Mouse (Mus musculus) CH12.LX (cell line): ENCODE data around the gene Slc2a4. TPM values are rescaled to one million over a fixed set of nuclear protein-coding genes. Genes with fewer than 3 reads are reported as not detected.

ENCODE experiments used
- DNase-seq: peaks from one replicate; pipeline ENCODE4 v3.0.0-alpha.2; 2013; ENCODE audit errors: extremely low read depth
- H3K27ac ChIP-seq: 2 replicates; pipeline ENCODE4 v1.5.1; 2012; ENCODE audit warnings: low read depth, mild to moderate bottlenecking, control low read depth, moderate library complexity; ENCODE audit not compliant: insufficient read depth
- H3K27me3 ChIP-seq: replicated peaks from 2 replicates; pipeline ENCODE3; 2012; ENCODE audit warnings: inconsistent platforms
- H3K36me3 ChIP-seq, 2 experiments: replicated peaks in 1 of 2; 2 replicates each; pipeline versions ENCODE3 to v1.6.1; 2012; ENCODE audit warnings: inconsistent platforms in 1 of 2, low read length in 1 of 2, mild to moderate bottlenecking in 1 of 2, mixed read lengths in 1 of 2, moderate library complexity in 1 of 2; ENCODE audit not compliant: control insufficient read depth in 1 of 2, insufficient read depth in 1 of 2
- H3K4me1 ChIP-seq, 2 experiments: 2 replicates each; pipeline ENCODE4 v1.6.1; 2012; ENCODE audit warnings: inconsistent platforms in 1 of 2, moderate library complexity in 1 of 2; ENCODE audit not compliant: insufficient read depth in 2 of 2, control insufficient read depth in 1 of 2
- H3K4me2 ChIP-seq: 2 replicates; pipeline ENCODE4 v1.6.1; 2012; ENCODE audit warnings: low read depth, mild to moderate bottlenecking, control low read depth; ENCODE audit not compliant: poor library complexity, insufficient read depth, severe bottlenecking
- H3K4me3 ChIP-seq, 3 experiments: fragments of 150-350 bp in 1 of 3; sonication (generic) in 1 of 3; replicated peaks in 1 of 3; 2 replicates each; pipeline versions ENCODE3 to v1.5.1; 2011 to 2012; ENCODE audit warnings: low read depth in 2 of 3, low read length in 2 of 3, mild to moderate bottlenecking in 2 of 3, moderate library complexity in 2 of 3, control low read depth in 1 of 3, improper control_type of control experiment in 1 of 3, inconsistent platforms in 1 of 3, mixed read lengths in 1 of 3; ENCODE audit not compliant: poor library complexity in 1 of 3
- H3K79me2 ChIP-seq: replicated peaks from 2 replicates; pipeline ENCODE4 v1.6.1; 2012; ENCODE audit warnings: mild to moderate bottlenecking, moderate library complexity; ENCODE audit not compliant: control insufficient read depth, poor library complexity, insufficient read depth, severe bottlenecking; ENCODE audit errors: extremely low read depth
- H3K9ac ChIP-seq: 2 replicates; pipeline ENCODE4 v1.6.1; 2012; ENCODE audit warnings: low read depth, mild to moderate bottlenecking, control low read depth, moderate library complexity; ENCODE audit not compliant: insufficient read depth
- H3K9me3 ChIP-seq: replicated peaks from 2 replicates; pipeline ENCODE3; 2012; ENCODE audit warnings: low read length, inconsistent platforms, mixed read lengths
- BHLHE40 ChIP-seq: IDR thresholded peaks from 2 replicates; pipeline ENCODE4 v1.6.1; 2011; ENCODE audit warnings: mild to moderate bottlenecking, low read depth, low read length, improper control_type of control experiment
- CHD1 ChIP-seq: IDR thresholded peaks from 2 replicates; pipeline ENCODE4 v1.6.1; 2012; ENCODE audit warnings: low read depth, low read length, improper control_type of control experiment, inconsistent platforms
- CHD2 ChIP-seq: IDR thresholded peaks from 2 replicates; pipeline ENCODE4 v1.6.1; 2011; ENCODE audit warnings: low read length, improper control_type of control experiment
- CTCF ChIP-seq, 2 experiments: IDR thresholded peaks in 1 of 2; conservative IDR thresholded peaks in 1 of 2; 2 replicates each; pipeline ENCODE4 v1.5.1; 2011 to 2012; ENCODE audit warnings: low read depth in 2 of 2, low read length in 2 of 2, improper control_type of control experiment in 1 of 2, inconsistent platforms in 1 of 2, mild to moderate bottlenecking in 1 of 2, moderate library complexity in 1 of 2
- ETS1 ChIP-seq: conservative IDR thresholded peaks from 2 replicates; pipeline ENCODE4 v1.6.1; 2012; ENCODE audit warnings: low read depth, mild to moderate bottlenecking, inconsistent platforms, low read length, improper control_type of control experiment, moderate library complexity
- HCFC1 ChIP-seq: IDR thresholded peaks from 2 replicates; pipeline ENCODE4 v1.6.1; 2012; ENCODE audit warnings: low read depth, mild to moderate bottlenecking, inconsistent platforms, low read length, improper control_type of control experiment
- IRF4 ChIP-seq: IDR thresholded peaks from 2 replicates; pipeline ENCODE4 v1.6.1; 2014; ENCODE audit warnings: low read depth, mild to moderate bottlenecking, inconsistent platforms, low read length, improper control_type of control experiment
- KAT2A ChIP-seq: IDR thresholded peaks from 2 replicates; pipeline ENCODE4 v1.6.1; 2012; ENCODE audit warnings: low read length, improper control_type of control experiment, inconsistent platforms; ENCODE audit not compliant: insufficient replicate concordance
- MAFK ChIP-seq: IDR thresholded peaks from 2 replicates; pipeline ENCODE4 v1.6.1; 2011; ENCODE audit warnings: low read length, improper control_type of control experiment; ENCODE audit not compliant: insufficient replicate concordance
- MAX ChIP-seq: IDR thresholded peaks from 2 replicates; pipeline ENCODE4 v1.6.1; 2011; ENCODE audit warnings: low read length, improper control_type of control experiment
- MAZ ChIP-seq: IDR thresholded peaks from 2 replicates; pipeline ENCODE4 v1.6.1; 2012; ENCODE audit warnings: low read depth, mild to moderate bottlenecking, inconsistent platforms, low read length, improper control_type of control experiment, moderate library complexity
- MEF2A ChIP-seq: IDR thresholded peaks from 2 replicates; pipeline ENCODE4 v1.6.1; 2014; ENCODE audit warnings: low read depth, mild to moderate bottlenecking, inconsistent platforms, low read length, improper control_type of control experiment, borderline replicate concordance
- MXI1 ChIP-seq: IDR thresholded peaks from 2 replicates; pipeline ENCODE4 v1.6.1; 2011; ENCODE audit warnings: mild to moderate bottlenecking, low read depth, low read length, improper control_type of control experiment
- MYC ChIP-seq: IDR thresholded peaks from 2 replicates; pipeline ENCODE4 v1.6.1; 2011; ENCODE audit warnings: low read depth, mild to moderate bottlenecking, improper control_type of control experiment, low read length
- NELFE ChIP-seq: IDR thresholded peaks from 2 replicates; pipeline ENCODE4 v1.6.1; 2011; ENCODE audit warnings: low read depth, low read length, improper control_type of control experiment
- PAX5 ChIP-seq: IDR thresholded peaks from 2 replicates; pipeline ENCODE4 v1.6.1; 2012; ENCODE audit warnings: low read length, inconsistent platforms, mixed read lengths
- POLR2A ChIP-seq: IDR thresholded peaks from 2 replicates; pipeline ENCODE4 v1.6.1; 2011; ENCODE audit warnings: low read depth, mild to moderate bottlenecking, improper control_type of control experiment, low read length
- RAD21 ChIP-seq: IDR thresholded peaks from 2 replicates; pipeline ENCODE4 v1.6.1; 2011; ENCODE audit warnings: low read depth, mild to moderate bottlenecking, low read length, improper control_type of control experiment, moderate library complexity
- RCOR1 ChIP-seq: conservative IDR thresholded peaks from 2 replicates; pipeline ENCODE4 v1.6.1; 2012; ENCODE audit warnings: low read depth, mild to moderate bottlenecking, inconsistent platforms, low read length, improper control_type of control experiment
- SIN3A ChIP-seq: IDR thresholded peaks from 2 replicates; pipeline ENCODE4 v1.6.1; 2012; ENCODE audit warnings: low read length, improper control_type of control experiment, inconsistent platforms
- SMC3 ChIP-seq: IDR thresholded peaks from 2 replicates; pipeline ENCODE4 v1.6.1; 2011; ENCODE audit warnings: low read depth, low read length, improper control_type of control experiment
- TBP ChIP-seq: conservative IDR thresholded peaks from 2 replicates; pipeline ENCODE4 v1.6.1; 2011; ENCODE audit warnings: low read depth, low read length, improper control_type of control experiment
- TCF12 ChIP-seq: IDR thresholded peaks from 2 replicates; pipeline ENCODE4 v1.6.1; 2014; ENCODE audit warnings: low read depth, mild to moderate bottlenecking, inconsistent platforms, low read length, improper control_type of control experiment
- UBTF ChIP-seq: IDR thresholded peaks from 2 replicates; pipeline ENCODE4 v1.6.1; 2012; ENCODE audit warnings: low read depth, mild to moderate bottlenecking, inconsistent platforms, low read length, improper control_type of control experiment, moderate library complexity
- USF1 ChIP-seq: IDR thresholded peaks from 2 replicates; pipeline ENCODE4 v1.6.1; 2014; ENCODE audit warnings: low read depth, mild to moderate bottlenecking, inconsistent platforms, low read length, improper control_type of control experiment
- ZMIZ1 ChIP-seq: IDR thresholded peaks from 2 replicates; pipeline ENCODE4 v1.6.1; 2012; ENCODE audit warnings: low read depth, mild to moderate bottlenecking, inconsistent platforms, low read length, improper control_type of control experiment
- ZNF384 ChIP-seq: IDR thresholded peaks from 2 replicates; pipeline ENCODE4 v1.6.1; 2012; ENCODE audit warnings: low read depth, low read length, improper control_type of control experiment, inconsistent platforms
- dilution Hi-C: fragments of 300-500 bp; cut with MboI; formaldehyde crosslinking; loops from 2 replicates; pipeline ENCODE4 v1.14.3; 2020; ENCODE audit warnings: low sequenced_read_pairs; ENCODE audit not compliant: extremely low pct_unique_long_range_greater_than_20kb, extremely low pct_ligation_motif_present
- in situ Hi-C: fragments of 300-500 bp; cut with MboI; formaldehyde crosslinking; loops from 3 replicates; pipeline ENCODE4 v1.14.3; 2019; ENCODE audit warnings: low sequenced_read_pairs, low pct_ligation_motif_present, low pct_unique_long_range_greater_than_20kb, mixed read lengths
- polyA plus RNA-seq: library from polyadenylated mRNA; unstranded; fragments of >175 nt; gene quantifications from 2 replicates; pipeline ENCODE4 v1.2.1, GENCODE M21; 2012; ENCODE audit warnings: low read depth; ENCODE audit not compliant: insufficient read length
- total RNA-seq, 2 experiments: library from RNA; depleted of rRNA; stranded (reverse); fragments of 300-350 nt in 1 of 2; fragments of >200 nt in 1 of 2; gene quantifications; 2 replicates each; pipeline ENCODE4 v1.2.3; 2012 to 2014

Gene Slc2a4
- total and polyA plus RNA-seq, 3 experiments: 2.3 to 3.8 (median 2.6) TPM

DNA sequence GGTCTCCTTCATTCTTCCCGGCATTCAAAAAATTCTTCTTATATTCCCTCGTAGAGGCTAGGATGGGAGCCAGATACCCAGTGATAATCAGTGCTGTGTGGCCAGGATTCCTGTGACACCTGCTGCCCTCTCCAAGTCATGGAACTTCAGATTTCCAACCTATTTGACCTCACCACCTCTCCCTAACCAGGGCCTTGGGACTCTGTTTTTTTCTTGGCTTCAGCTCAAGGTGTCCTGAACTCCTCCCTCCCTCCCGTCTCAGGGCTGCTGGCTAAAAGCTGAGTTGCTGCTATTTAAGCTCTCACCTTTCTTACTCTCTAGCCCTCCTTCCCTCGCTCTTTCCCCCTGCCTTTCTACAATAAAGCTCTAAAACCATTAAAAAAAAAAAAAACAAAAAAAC lies 48.1 kb downstream of the Slc2a4 start:
- Histone ChIP-seq H3K4me3 (no peak overlapping the region), H3K79me2 (peaks cover 10% of the 10 kb centered on the region), H3K27me3 (no peaks in the 10 kb centered on the region), H3K36me3 (peaks cover 17 to 19% of the 10 kb centered on the region in 2 experiments), H3K4me2 (no peak overlapping the region), H3K4me1 (peaks cover 10 to 36% of the 10 kb centered on the region in 2 experiments), H3K9ac (no peak overlapping the region), H3K27ac (no peak overlapping the region), H3K9me3 (no peaks in the 10 kb centered on the region)
- dilution Hi-C loops: no loop called here
- DNase-seq: no peak
- no peak for TF ChIP-seq NELFE
- in situ Hi-C loops: no loop called here

DNA sequence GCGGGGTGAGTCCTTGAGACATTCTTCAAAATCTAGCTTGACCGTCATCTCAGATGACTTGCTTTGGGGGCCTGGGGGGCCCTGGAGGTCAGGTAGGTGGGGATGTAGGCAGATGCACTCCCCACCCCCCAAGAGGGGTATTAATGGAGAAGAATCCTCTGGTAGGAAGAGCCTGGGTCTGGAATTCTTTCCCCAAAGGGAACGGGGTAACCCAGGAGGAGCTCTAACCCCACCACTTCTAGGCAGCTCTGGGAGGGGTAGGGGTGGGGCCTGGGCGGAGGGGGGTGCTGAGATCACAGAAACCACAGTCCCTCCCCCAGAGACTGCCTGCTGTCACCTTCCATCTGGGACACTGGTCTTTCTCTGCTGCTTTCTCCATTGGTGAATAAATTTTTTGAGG lies 52.7 kb downstream of the Slc2a4 start, which contains the start of gene Acap1:
Acap1 (minus strand) TSS at position 249 of the 400 bp plus-strand sequence.
- Histone ChIP-seq H3K4me3 (peak within 1 kb of the TSS; percentile 53 to 65 (median 63)), H3K9ac (peak within 1 kb of the TSS; percentile 74), H3K79me2 (no peaks in the 10 kb centered on the region), H3K4me2 (peak within 1 kb of the TSS; percentile 46), H3K27me3 (no peaks in the 10 kb centered on the region), H3K4me1 (peaks cover 5 to 31% of the 10 kb centered on the region in 2 experiments; a peak in 3 of 4 replicates), H3K9me3 (no peaks in the 10 kb centered on the region), H3K36me3 (peaks cover 3 to 24% of the 10 kb centered on the region in 2 experiments), H3K27ac (peak within 1 kb of the TSS; percentile 37)
- dilution Hi-C loops (no loop called here), in situ Hi-C loops (no loop called here)
- TF ChIP-seq SIN3A (peak; percentile 24; the same call in 1 of the 2 replicates), POLR2A (no peak), ETS1 (no peak), TBP (0 out of 2 replicates have a peak, but pooled peaks have one; percentile 32), UBTF (no peak), ZMIZ1 (0 out of 2 replicates have a peak, but pooled peaks have one; percentile 56), MEF2A (no peak), MYC (no peak), RAD21 (no peak), MAFK (no peak), MAZ (peak; percentile 81)
- peak; percentile 85 for DNase-seq

DNA sequence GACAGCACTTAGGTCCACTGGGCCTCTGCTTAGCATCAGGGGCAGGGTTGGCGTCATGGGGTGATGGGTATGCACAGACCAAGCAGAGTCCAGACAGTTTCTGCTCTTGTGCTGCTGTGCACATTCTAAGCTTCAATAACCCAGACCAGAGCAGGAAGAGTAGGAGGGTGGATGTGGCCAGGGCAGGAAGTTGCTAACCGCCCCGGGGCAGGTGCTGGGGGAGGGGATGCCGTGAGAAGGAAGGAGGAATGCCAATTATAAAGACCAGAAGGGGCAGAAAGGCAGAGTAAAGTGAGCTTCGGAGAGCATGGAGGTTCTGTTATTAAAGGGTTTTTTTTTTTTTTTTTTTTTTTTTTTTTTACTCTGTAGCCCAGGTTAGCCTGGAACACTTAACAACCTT lies 53.3 kb downstream of the Slc2a4 start:
- peak overlapping the region; percentile 74 for H3K9ac ChIP-seq
- peak; percentile 84 for DNase-seq
- dilution Hi-C loops: no loop called here
- TF ChIP-seq ZNF384 (peak; percentile 82), HCFC1 (0 out of 2 replicates have a peak, but pooled peaks have one; percentile 9), PAX5 (no peak), BHLHE40 (peak; percentile 42; the same call in 1 of the 2 replicates), MXI1 (no peak; the same call in 1 of the 2 replicates), MAX (0 out of 2 replicates have a peak, but pooled peaks have one; percentile 12), KAT2A (no peak), USF1 (no peak), IRF4 (no peak), RCOR1 (no peak), POLR2A (peak; percentile 51), CHD2 (peak; percentile 85; the same call in 1 of the 2 replicates), SMC3 (no peak), CHD1 (no peak; the same call in 1 of the 2 replicates), CTCF (conservative IDR thresholded peaks at IDR 0.05 in 1 of 2, IDR thresholded peaks at IDR 0.05 in 1 of 2; ENCODE audit: low read depth in 2 of 2, low read length in 2 of 2) (no peak), MAFK (no peak), TCF12 (no peak)

More for the DNA sequence above, 53.3 kb downstream of the Slc2a4 start:
- no peaks in the 10 kb centered on the region for H3K9me3 ChIP-seq
- peak overlapping the region; percentile 37 for H3K27ac ChIP-seq
- H3K4me2 ChIP-seq: peak overlapping the region; percentile 46
- peaks cover 5 to 30% of the 10 kb centered on the region in 2 experiments; a peak in 3 of 4 replicates for H3K4me1 ChIP-seq
- H3K27me3 ChIP-seq: no peaks in the 10 kb centered on the region
- peak overlapping the region; percentile 53 to 65 (median 63) for H3K4me3 ChIP-seq
- H3K79me2 ChIP-seq: no peaks in the 10 kb centered on the region
- in situ Hi-C loops: no loop called here
- H3K36me3 ChIP-seq: peaks cover 3 to 31% of the 10 kb centered on the region in 2 experiments
